12 mouse cellular contexts compared by ENCODE assay signal in genomic region chr1:150497690-150498089, GRCm38 (mm10). TPM values are rescaled to one million over a fixed set of nuclear protein-coding genes. Genes with fewer than 3 reads are reported as not detected.
A peak's percentile ranks its signal among the peaks of the same experiment; 100 is the strongest.
DNase-seq lines count a peak whose midpoint lies in the region; ATAC-seq and TF ChIP-seq lines count a peak whose summit lies in the region.
"Had no signal": no experiment of that assay in that cellular context is flagged by ENCODE, and none has a peak within 500 bp of the region (broad histone marks: within the 10 kb centered on the region; RNA-seq: fewer than 3 reads in every experiment).

No protein-coding gene starts in this region.

- TF ChIP-seq EP300 in heart, adult 2 months (IDR thresholded peaks at IDR 0.05; ENCODE audit: insufficient read depth, low read depth, low read length) = no peak

- no peaks in the 10 kb centered on the region for H3K36me3 ChIP-seq in heart, adult 2 months (ENCODE audit: control insufficient read depth, insufficient read depth, low read length)
- H3K36me3 ChIP-seq in midbrain, postnatal 0 days (ENCODE audit: insufficient read depth, low read length) = no peaks in the 10 kb centered on the region
- H3K36me3 ChIP-seq in midbrain, embryonic 16.5 days (ENCODE audit: control insufficient read depth, insufficient read depth, low read length) = no peaks in the 10 kb centered on the region
- H3K36me3 ChIP-seq: embryonic facial prominence, embryonic 13.5 days; hindbrain, embryonic 12.5 days; neural tube, embryonic 15.5 days had no signal

- ATAC-seq in midbrain, postnatal 0 days (ENCODE audit: low FRiP score) = no peak
- ATAC-seq in midbrain, embryonic 16.5 days = no peak

- no peak overlapping the region for H3K4me3 ChIP-seq in heart, adult 2 months
- no peak overlapping the region for H3K4me3 ChIP-seq in midbrain, postnatal 0 days (ENCODE audit: low read depth, low read length)
- H3K4me3 ChIP-seq in midbrain, embryonic 16.5 days (ENCODE audit: low read depth, low read length) = no peak overlapping the region
- H3K4me3 ChIP-seq: embryonic facial prominence, embryonic 13.5 days; hindbrain, embryonic 12.5 days; neural tube, embryonic 15.5 days had no signal

- H3K27me3 ChIP-seq in heart, adult 2 months (ENCODE audit: control insufficient read depth, insufficient read depth, low read length) = no peaks in the 10 kb centered on the region
- H3K27me3 ChIP-seq in midbrain, postnatal 0 days (ENCODE audit: insufficient read depth, low read length) = no peaks in the 10 kb centered on the region
- H3K27me3 ChIP-seq in midbrain, embryonic 16.5 days (ENCODE audit: control insufficient read depth, insufficient read depth, low read depth, low read length) = no peaks in the 10 kb centered on the region
- H3K27me3 ChIP-seq: embryonic facial prominence, embryonic 13.5 days; hindbrain, embryonic 12.5 days; neural tube, embryonic 15.5 days had no signal

- no peak for DNase-seq in heart, adult 2 months
- no peak for DNase-seq in heart, postnatal 25 days (ENCODE audit: low spot score)
- peak; percentile 17 for DNase-seq in midbrain, postnatal 0 days (ENCODE audit: low spot score)
- DNase-seq in fat pad, adult 2 months (ENCODE audit: extremely low read depth, low read depth, low spot score) = peak; percentile 19
- peak; percentile 38 for DNase-seq in telencephalon, adult 2 months (ENCODE audit: low read depth, low spot score)
- no peak for DNase-seq in gastrocnemius, postnatal 25 days
- DNase-seq in right cerebral cortex, postnatal 4 days = no peak

- 36% methylated on average over 2 of the region's 2 CpGs for WGBS in heart, adult 2 months
- WGBS in midbrain, postnatal 0 days = 74% methylated on average over 2 of the region's 2 CpGs
- WGBS in midbrain, embryonic 16.5 days = 68% methylated on average over 2 of the region's 2 CpGs

- H3K4me2 ChIP-seq in midbrain, postnatal 0 days (ENCODE audit: low read depth, low read length, poor library complexity, severe bottlenecking) = no peak overlapping the region
- H3K4me2 ChIP-seq in midbrain, embryonic 16.5 days (ENCODE audit: low read length) = no peak overlapping the region
- H3K4me2 ChIP-seq: embryonic facial prominence, embryonic 13.5 days; hindbrain, embryonic 12.5 days; liver, embryonic 11.5 days; neural tube, embryonic 15.5 days had no signal

- H3K4me1 ChIP-seq in heart, adult 2 months (ENCODE audit: control insufficient read depth, insufficient read depth, low read length) = no peaks in the 10 kb centered on the region
- H3K4me1 ChIP-seq in midbrain, postnatal 0 days (ENCODE audit: insufficient read depth, low read length) = no peaks in the 10 kb centered on the region
- no peaks in the 10 kb centered on the region for H3K4me1 ChIP-seq in midbrain, embryonic 16.5 days (ENCODE audit: control insufficient read depth, insufficient read depth, low read length)
- H3K4me1 ChIP-seq: embryonic facial prominence, embryonic 13.5 days; hindbrain, embryonic 12.5 days; neural tube, embryonic 15.5 days had no signal

- H3K27ac ChIP-seq in heart, adult 2 months = no peak overlapping the region
- H3K27ac ChIP-seq in midbrain, postnatal 0 days (ENCODE audit: low read depth, low read length) = no peak overlapping the region
- no peak overlapping the region for H3K27ac ChIP-seq in midbrain, embryonic 16.5 days (ENCODE audit: low read length)
- H3K27ac ChIP-seq: embryonic facial prominence, embryonic 13.5 days; hindbrain, embryonic 12.5 days; neural tube, embryonic 15.5 days had no signal

- intact Hi-C loops in heart, adult 2 months (cut with DNase I) = loop anchor here (2.0 to 5.0 kb wide), 2 partner anchors 35 to 55 kb away; no protein-coding TSS in a partner anchor
- intact Hi-C loops in heart, postnatal 25 days (cut with DNase I) = loop anchor here (5.0 kb wide), 1 partner anchor 50 kb away; no protein-coding TSS in a partner anchor

- no peak overlapping the region for H3K9ac ChIP-seq in heart, adult 2 months (ENCODE audit: low read depth, low read length)
- no peak overlapping the region for H3K9ac ChIP-seq in midbrain, postnatal 0 days (replicated peaks; ENCODE audit: low read length, poor library complexity, severe bottlenecking)
- H3K9ac ChIP-seq in midbrain, embryonic 16.5 days (ENCODE audit: low read depth, low read length) = no peak overlapping the region
- H3K9ac ChIP-seq: embryonic facial prominence, embryonic 13.5 days; hindbrain, embryonic 12.5 days; neural tube, embryonic 15.5 days had no signal

- TF ChIP-seq CTCF in heart, adult 2 months (IDR thresholded peaks at IDR 0.05) = peak; percentile 87
- TF ChIP-seq CTCF in midbrain, postnatal 0 days (IDR thresholded peaks at IDR 0.05) = peak; percentile 43

- H3K79me2 ChIP-seq in heart, adult 2 months (replicated peaks; ENCODE audit: control insufficient read depth, insufficient read depth, low read length) = no peaks in the 10 kb centered on the region

- TF ChIP-seq POLR2A in heart, adult 2 months (IDR thresholded peaks at IDR 0.05; ENCODE audit: insufficient read depth, low read depth, low read length) = no peak

- H3K9me3 ChIP-seq in midbrain, postnatal 0 days (ENCODE audit: low read length) = peaks cover 3% of the 10 kb centered on the region; the same call in 1 of the 2 replicates
- H3K9me3 ChIP-seq in midbrain, embryonic 16.5 days (replicated peaks; ENCODE audit: control insufficient read depth, low read length, poor library complexity, severe bottlenecking) = peaks cover 4% of the 10 kb centered on the region; the same call in 1 of the 2 replicates
- H3K9me3 ChIP-seq: neural tube, embryonic 15.5 days had no signal

RNA-seq across cellular contexts. Expression of gene Prg4, which starts 31.7 kb away (rescaled TPM):
- 10 to 100 TPM; 16.8 to 27.1 TPM for total RNA-seq in heart, adult 2 months (2021)
- polyA plus RNA-seq in heart, adult 2 months (2012; rRNA removed) = 9.1 and 9.7 TPM in 2 replicates
- 10 to 100 TPM; 10.7 to 13.1 TPM for total RNA-seq in heart, postnatal 25 days (2021)
- 0.71 and 12.9 TPM in 2 replicates for total RNA-seq in midbrain, postnatal 0 days (2014; rRNA removed)
- polyA plus RNA-seq in midbrain, postnatal 0 days (2015; fragmentation: Nextera tagmentation; extraction: Ambion mirVana) = 1.4 and 2.0 TPM in 2 replicates
- 0.28 and 0.72 TPM in 2 replicates for polyA plus RNA-seq in midbrain, embryonic 16.5 days (2015; fragmentation: Nextera tagmentation; extraction: Ambion mirVana)
- 1 to 10 TPM; 7.0 to 8.2 TPM for total RNA-seq in gastrocnemius, postnatal 25 days (2021)

Comparison
In these comparisons a context has a peak if more than half of its experiments do, and no peak if none do; other contexts are left out.
1. DNase-seq: peak in midbrain, postnatal 0 days (single experiment), fat pad, adult 2 months (single experiment) and telencephalon, adult 2 months (single experiment); none in heart, adult 2 months (0 of 2), heart, postnatal 25 days (single experiment), gastrocnemius, postnatal 25 days (single experiment) and right cerebral cortex, postnatal 4 days (single experiment).